In genomic region chr7:127214521-127214920, GRCm38 (mm10) we compare ENCODE assay signal across 10 mouse cellular contexts. TPM values are rescaled to one million over a fixed set of nuclear protein-coding genes. Genes with fewer than 3 reads are reported as not detected.
DNase-seq lines count a peak whose midpoint lies in the region; ATAC-seq and TF ChIP-seq lines count a peak whose summit lies in the region.
"Had no signal": no experiment of that assay in that cellular context is flagged by ENCODE, and none has a peak within 500 bp of the region (broad histone marks: within the 10 kb centered on the region; RNA-seq: fewer than 3 reads in every experiment).

No protein-coding gene starts in this region.

- H3K4me3 ChIP-seq in heart, embryonic 10.5 days = peak overlapping the region; percentile 44
- peak overlapping the region; percentile 69 for H3K4me3 ChIP-seq in ES-Bruce4 (ENCODE audit: low read depth, low read length)
- peak overlapping the region; percentile 44 for H3K4me3 ChIP-seq in heart, embryonic 15.5 days
- H3K4me3 ChIP-seq in midbrain, embryonic 10.5 days = peak overlapping the region; percentile 39; the same call in 1 of the 2 replicates

- DNase-seq in heart, embryonic 10.5 days (ENCODE audit: low spot score) = no peak
- DNase-seq in heart, postnatal 25 days (ENCODE audit: low spot score) = no peak
- no peak for DNase-seq in midbrain, embryonic 10.5 days (ENCODE audit: low spot score)
- no peak for DNase-seq in urinary bladder, postnatal 25 days (ENCODE audit: low spot score)
- DNase-seq in layer of hippocampus, postnatal 36 days = no peak

- peaks cover 55% of the 10 kb centered on the region for H3K4me1 ChIP-seq in heart, embryonic 10.5 days
- peaks cover 1% of the 10 kb centered on the region for H3K4me1 ChIP-seq in ES-Bruce4 (ENCODE audit: control insufficient read depth, insufficient read depth, low read length)
- peaks cover 50% of the 10 kb centered on the region for H3K4me1 ChIP-seq in heart, embryonic 15.5 days (replicated peaks)
- peaks cover 25% of the 10 kb centered on the region for H3K4me1 ChIP-seq in midbrain, embryonic 10.5 days

- intact Hi-C loops in heart, postnatal 25 days (cut with DNase I) = loop anchor here (2.0 kb wide), 1 partner anchor 16 kb away; no protein-coding TSS in a partner anchor

- H3K27ac ChIP-seq in heart, embryonic 10.5 days = peak overlapping the region; percentile 23
- H3K27ac ChIP-seq in ES-Bruce4 (ENCODE audit: insufficient read depth, low read length) = peak overlapping the region; percentile 63
- peak overlapping the region; percentile 45 for H3K27ac ChIP-seq in heart, embryonic 15.5 days
- H3K27ac ChIP-seq in midbrain, embryonic 10.5 days (replicated peaks) = no peak overlapping the region
- H3K27ac ChIP-seq: liver, embryonic 14.5 days had no signal

- WGBS in heart, embryonic 10.5 days = 18% methylated on average over 21 of the region's 21 CpGs
- 36% methylated on average over 21 of the region's 21 CpGs for WGBS in heart, embryonic 15.5 days
- 27% methylated on average over 21 of the region's 21 CpGs for WGBS in midbrain, embryonic 10.5 days

- ATAC-seq in heart, embryonic 15.5 days (replicated peaks; ENCODE audit: insufficient number of reproducible peaks, insufficient read depth, low FRiP score, low read depth) = no peak
- no peak for ATAC-seq in megakaryocyte progenitor cell, adult 5-6 weeks (replicated peaks; ENCODE audit: poor library complexity)

- TF ChIP-seq CTCF in ES-Bruce4 (IDR thresholded peaks at IDR 0.05; ENCODE audit: low read depth, low read length) = no peak

- no peaks in the 10 kb centered on the region for H3K9me3 ChIP-seq in heart, embryonic 10.5 days
- H3K9me3 ChIP-seq in ES-Bruce4 (replicated peaks; ENCODE audit: control insufficient read depth, insufficient read depth, low read length, poor library complexity, severe bottlenecking) = no peaks in the 10 kb centered on the region
- H3K9me3 ChIP-seq in heart, embryonic 15.5 days (replicated peaks) = no peaks in the 10 kb centered on the region
- H3K9me3 ChIP-seq in midbrain, embryonic 10.5 days (replicated peaks) = no peaks in the 10 kb centered on the region

- TF ChIP-seq EP300 in ES-Bruce4 (IDR thresholded peaks at IDR 0.05; ENCODE audit: insufficient read depth, low read depth, low read length) = no peak

- peak overlapping the region; percentile 68 for H3K4me2 ChIP-seq in heart, embryonic 15.5 days

- no peak for TF ChIP-seq POLR2A in ES-Bruce4 (IDR thresholded peaks at IDR 0.05; ENCODE audit: insufficient read depth, low read length)

- H3K36me3 ChIP-seq in heart, embryonic 10.5 days = no peaks in the 10 kb centered on the region
- H3K36me3 ChIP-seq in ES-Bruce4 (ENCODE audit: control insufficient read depth, insufficient read depth, low read length, poor library complexity, severe bottlenecking) = peaks cover 4% of the 10 kb centered on the region; the same call in 1 of the 2 replicates
- H3K36me3 ChIP-seq in heart, embryonic 15.5 days = no peaks in the 10 kb centered on the region
- H3K36me3 ChIP-seq in midbrain, embryonic 10.5 days = no peaks in the 10 kb centered on the region; the same call in 1 of the 2 replicates

- peaks cover 11% of the 10 kb centered on the region; the same call in 1 of the 2 replicates for H3K27me3 ChIP-seq in heart, embryonic 10.5 days (ENCODE audit: insufficient read depth, poor library complexity, severe bottlenecking)
- H3K27me3 ChIP-seq in ES-Bruce4 (ENCODE audit: control insufficient read depth, insufficient read depth, low read length, poor library complexity, severe bottlenecking) = no peaks in the 10 kb centered on the region
- H3K27me3 ChIP-seq in heart, embryonic 15.5 days = no peaks in the 10 kb centered on the region
- peaks cover 36% of the 10 kb centered on the region for H3K27me3 ChIP-seq in midbrain, embryonic 10.5 days (ENCODE audit: low read depth, poor library complexity, severe bottlenecking)
- H3K27me3 ChIP-seq: CH12.LX had no signal

- peak overlapping the region; percentile 61 for H3K9ac ChIP-seq in ES-Bruce4 (ENCODE audit: low read depth, poor library complexity, severe bottlenecking)
- peak overlapping the region; percentile 50; the same call in 1 of the 2 replicates for H3K9ac ChIP-seq in heart, embryonic 15.5 days
- H3K9ac ChIP-seq: liver, embryonic 14.5 days had no signal

RNA-seq across cellular contexts. Expression of gene Mylpf, which starts 5.8 kb away (rescaled TPM):
- 40.4 and 51.1 TPM in 2 replicates for polyA plus RNA-seq in heart, embryonic 10.5 days (2016; fragmentation: Nextera tagmentation; extraction: Ambion mirVana)
- 1 to 10 TPM in 1 of 2 experiments, under 1 TPM in 1; 0.99 to 2.9 TPM for total RNA-seq in heart, postnatal 25 days (2021)
- polyA plus RNA-seq in ES-Bruce4 (2011; ENCODE audit: insufficient read depth, insufficient read length, low read depth, missing spikeins) = 278 and 351 TPM in 2 replicates
- polyA plus RNA-seq in heart, embryonic 15.5 days (2015; fragmentation: Nextera tagmentation; extraction: Ambion mirVana) = 11.6 and 15.4 TPM in 2 replicates
- polyA plus RNA-seq in midbrain, embryonic 10.5 days (2016; fragmentation: Nextera tagmentation; extraction: Ambion mirVana) = 12.6 and 16.5 TPM in 2 replicates
- total RNA-seq in layer of hippocampus, postnatal 36 days (2021) = 1 to 10 TPM in 1 of 2 experiments, not detected in 1; 1.1 TPM
- 7.8 and 10.6 TPM in 2 replicates for total RNA-seq in megakaryocyte progenitor cell, adult 5-6 weeks (2015)
- total RNA-seq in megakaryocyte progenitor cell, adult 5-6 weeks (2017) = 6.0 and 6.8 TPM in 2 replicates

RNA-seq across cellular contexts. Expression of gene Tbc1d10b, which starts 6.3 kb away (rescaled TPM):
- 26.4 and 28.3 TPM in 2 replicates for polyA plus RNA-seq in heart, embryonic 10.5 days (2016; fragmentation: Nextera tagmentation; extraction: Ambion mirVana)
- total RNA-seq in heart, postnatal 25 days (2021) = 10 to 100 TPM; 28.8 to 29.1 TPM
- 42.8 and 55.5 TPM in 2 replicates for polyA plus RNA-seq in ES-Bruce4 (2011; ENCODE audit: insufficient read depth, insufficient read length, low read depth, missing spikeins)
- 17.0 and 21.3 TPM in 2 replicates for polyA plus RNA-seq in heart, embryonic 15.5 days (2015; fragmentation: Nextera tagmentation; extraction: Ambion mirVana)
- 22.7 and 29.4 TPM in 2 replicates for polyA plus RNA-seq in midbrain, embryonic 10.5 days (2016; fragmentation: Nextera tagmentation; extraction: Ambion mirVana)
- total RNA-seq in layer of hippocampus, postnatal 36 days (2021) = 100 to 1,000 TPM; 107 to 108 TPM
- 12.8 and 13.8 TPM in 2 replicates for total RNA-seq in megakaryocyte progenitor cell, adult 5-6 weeks (2015)
- total RNA-seq in megakaryocyte progenitor cell, adult 5-6 weeks (2017) = 34.0 and 36.0 TPM in 2 replicates

RNA-seq across cellular contexts. Expression of gene Zfp553, which starts 18.3 kb away (rescaled TPM):
- 30.5 and 42.9 TPM in 2 replicates for polyA plus RNA-seq in heart, embryonic 10.5 days (2016; fragmentation: Nextera tagmentation; extraction: Ambion mirVana)
- 1 to 10 TPM; 6.0 to 7.1 TPM for total RNA-seq in heart, postnatal 25 days (2021)
- polyA plus RNA-seq in ES-Bruce4 (2011; ENCODE audit: insufficient read depth, insufficient read length, low read depth, missing spikeins) = 52.1 and 57.0 TPM in 2 replicates
- 17.8 and 23.7 TPM in 2 replicates for polyA plus RNA-seq in heart, embryonic 15.5 days (2015; fragmentation: Nextera tagmentation; extraction: Ambion mirVana)
- 75.4 and 78.6 TPM in 2 replicates for polyA plus RNA-seq in midbrain, embryonic 10.5 days (2016; fragmentation: Nextera tagmentation; extraction: Ambion mirVana)
- 10 to 100 TPM; 21.0 TPM for total RNA-seq in layer of hippocampus, postnatal 36 days (2021)
- total RNA-seq in megakaryocyte progenitor cell, adult 5-6 weeks (2015) = 6.5 and 9.0 TPM in 2 replicates
- 13.8 and 15.4 TPM in 2 replicates for total RNA-seq in megakaryocyte progenitor cell, adult 5-6 weeks (2017)

RNA-seq across cellular contexts. Expression of gene Sept1, which starts 18.4 kb away (rescaled TPM):
- 21.2 and 25.4 TPM in 2 replicates for polyA plus RNA-seq in heart, embryonic 10.5 days (2016; fragmentation: Nextera tagmentation; extraction: Ambion mirVana)
- total RNA-seq in heart, postnatal 25 days (2021) = 1 to 10 TPM; 3.2 to 6.7 TPM
- 210 and 229 TPM in 2 replicates for polyA plus RNA-seq in ES-Bruce4 (2011; ENCODE audit: insufficient read depth, insufficient read length, low read depth, missing spikeins)
- polyA plus RNA-seq in heart, embryonic 15.5 days (2015; fragmentation: Nextera tagmentation; extraction: Ambion mirVana) = 22.8 and 33.9 TPM in 2 replicates
- 31.8 and 32.7 TPM in 2 replicates for polyA plus RNA-seq in midbrain, embryonic 10.5 days (2016; fragmentation: Nextera tagmentation; extraction: Ambion mirVana)
- 1 to 10 TPM; 5.2 to 5.4 TPM for total RNA-seq in layer of hippocampus, postnatal 36 days (2021)
- total RNA-seq in megakaryocyte progenitor cell, adult 5-6 weeks (2015) = 27.0 and 38.6 TPM in 2 replicates
- 21.7 and 35.4 TPM in 2 replicates for total RNA-seq in megakaryocyte progenitor cell, adult 5-6 weeks (2017)

RNA-seq across cellular contexts. Expression of gene Cd2bp2, which starts 18.7 kb away (rescaled TPM):
- 49.1 and 61.0 TPM in 2 replicates for polyA plus RNA-seq in heart, embryonic 10.5 days (2016; fragmentation: Nextera tagmentation; extraction: Ambion mirVana)
- total RNA-seq in heart, postnatal 25 days (2021) = 10 to 100 TPM; 35.6 to 38.1 TPM
- polyA plus RNA-seq in ES-Bruce4 (2011; ENCODE audit: insufficient read depth, insufficient read length, low read depth, missing spikeins) = 98.6 and 120 TPM in 2 replicates
- 35.4 and 42.5 TPM in 2 replicates for polyA plus RNA-seq in heart, embryonic 15.5 days (2015; fragmentation: Nextera tagmentation; extraction: Ambion mirVana)
- 94.3 and 109 TPM in 2 replicates for polyA plus RNA-seq in midbrain, embryonic 10.5 days (2016; fragmentation: Nextera tagmentation; extraction: Ambion mirVana)
- 10 to 100 TPM; 93.9 to 95.1 TPM for total RNA-seq in layer of hippocampus, postnatal 36 days (2021)
- total RNA-seq in megakaryocyte progenitor cell, adult 5-6 weeks (2015) = 16.8 and 17.4 TPM in 2 replicates
- total RNA-seq in megakaryocyte progenitor cell, adult 5-6 weeks (2017) = 56.0 and 65.7 TPM in 2 replicates
